Mouse (Mus musculus) megakaryocyte, embryonic 14.5 days (primary cell): ENCODE data around the gene Bcar3.

Experiments used
- FLI1 ChIP-seq: IDR thresholded peaks from 2 replicates; pipeline ENCODE4 v1.6.1; 2012; ENCODE audit warnings: low read length, inconsistent platforms, mixed read lengths
- GATA1 ChIP-seq: IDR thresholded peaks from 3 replicates; pipeline ENCODE4 v1.6.1; 2012; ENCODE audit warnings: mixed read lengths, low read length, inconsistent platforms, borderline replicate concordance

GRCm38 (mm10) chr3:122421042-122421702 is 127.2 kb downstream of the Bcar3 start:
- TF ChIP-seq GATA1, result no peak
- no peak for TF ChIP-seq FLI1
